Mouse (Mus musculus) left cerebral cortex, adult 18-20 months (tissue): ENCODE measurements around the gene Prrx2. TPM values are rescaled to one million over a fixed set of nuclear protein-coding genes. Genes with fewer than 3 reads are reported as not detected.
A peak's percentile ranks its signal among the peaks of the same experiment; 100 is the strongest.

Experiments
- DNase-seq, 2 experiments: peaks; one replicate each; pipeline ENCODE4 v3.0.0; 2021 to 2022; ENCODE audit warnings: low spot score in 2 of 2, mixed read lengths in 1 of 2
- total RNA-seq, 2 experiments: library from RNA; stranded (reverse); gene quantifications; 2 replicates each; pipeline ENCODE4 v1.2.3; 2021

The Prrx2 gene
- total RNA-seq, 2 experiments from 2014 or later = 2.1 to 2.8 TPM

DNA sequence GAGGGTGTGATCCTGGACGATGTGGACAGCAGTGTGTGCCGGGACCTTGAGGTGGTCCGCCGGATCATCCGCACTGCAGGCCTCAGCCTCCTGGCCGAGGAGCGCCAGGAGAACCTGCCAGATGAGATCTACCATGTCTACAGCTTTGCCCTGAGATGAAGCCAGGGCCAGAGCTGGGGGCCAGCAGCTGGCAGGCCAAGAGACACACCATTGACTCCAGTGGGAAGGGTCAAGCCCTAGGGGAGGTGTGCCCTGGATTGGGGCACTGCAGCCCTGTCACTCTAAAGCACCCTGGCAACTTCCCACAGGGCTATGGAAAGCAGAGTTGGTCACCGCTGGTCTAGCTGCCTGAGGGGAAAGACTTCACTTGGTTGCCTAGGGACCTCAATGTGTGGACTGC is 12.3 kb upstream of the Prrx2 start:
- no peak for DNase-seq

DNA sequence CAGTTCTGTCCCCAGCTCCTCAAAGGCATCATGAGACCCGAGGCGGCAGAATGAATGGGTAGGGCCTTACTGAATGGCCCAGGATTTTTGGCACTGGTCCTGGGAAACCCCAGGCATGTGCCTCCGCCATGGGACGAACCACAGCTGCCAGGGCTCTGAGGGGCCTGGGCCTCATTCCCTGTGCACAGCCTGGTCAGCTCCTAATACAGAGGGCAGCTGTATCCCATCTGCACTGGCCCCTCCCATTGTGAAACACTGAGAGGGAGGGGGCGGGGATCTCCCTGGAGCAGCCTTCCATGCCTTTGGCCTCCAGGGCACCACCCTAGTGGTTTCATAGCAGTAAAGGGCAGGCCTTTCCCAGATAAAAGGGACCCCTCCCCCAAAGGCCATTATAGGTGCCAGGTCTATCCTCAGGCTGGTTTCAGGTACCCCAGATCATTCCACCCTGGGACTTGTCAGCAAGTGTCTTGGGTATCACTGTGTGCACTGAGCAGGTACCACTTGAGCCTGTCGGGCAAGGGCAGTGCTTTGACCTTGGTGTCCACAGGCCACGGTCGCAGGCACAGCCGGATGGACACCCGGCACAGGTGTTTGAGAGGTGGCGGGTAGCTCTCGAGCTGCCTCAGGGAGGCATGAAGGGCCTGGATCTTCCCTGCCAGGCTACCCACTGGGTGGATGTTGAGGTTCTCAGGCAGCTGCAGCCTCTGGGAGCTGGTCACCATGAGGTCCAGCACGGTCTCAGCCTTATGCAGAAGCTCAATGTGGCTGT is 11.2 kb upstream of the Prrx2 start:
- DNase-seq = no peak

DNA sequence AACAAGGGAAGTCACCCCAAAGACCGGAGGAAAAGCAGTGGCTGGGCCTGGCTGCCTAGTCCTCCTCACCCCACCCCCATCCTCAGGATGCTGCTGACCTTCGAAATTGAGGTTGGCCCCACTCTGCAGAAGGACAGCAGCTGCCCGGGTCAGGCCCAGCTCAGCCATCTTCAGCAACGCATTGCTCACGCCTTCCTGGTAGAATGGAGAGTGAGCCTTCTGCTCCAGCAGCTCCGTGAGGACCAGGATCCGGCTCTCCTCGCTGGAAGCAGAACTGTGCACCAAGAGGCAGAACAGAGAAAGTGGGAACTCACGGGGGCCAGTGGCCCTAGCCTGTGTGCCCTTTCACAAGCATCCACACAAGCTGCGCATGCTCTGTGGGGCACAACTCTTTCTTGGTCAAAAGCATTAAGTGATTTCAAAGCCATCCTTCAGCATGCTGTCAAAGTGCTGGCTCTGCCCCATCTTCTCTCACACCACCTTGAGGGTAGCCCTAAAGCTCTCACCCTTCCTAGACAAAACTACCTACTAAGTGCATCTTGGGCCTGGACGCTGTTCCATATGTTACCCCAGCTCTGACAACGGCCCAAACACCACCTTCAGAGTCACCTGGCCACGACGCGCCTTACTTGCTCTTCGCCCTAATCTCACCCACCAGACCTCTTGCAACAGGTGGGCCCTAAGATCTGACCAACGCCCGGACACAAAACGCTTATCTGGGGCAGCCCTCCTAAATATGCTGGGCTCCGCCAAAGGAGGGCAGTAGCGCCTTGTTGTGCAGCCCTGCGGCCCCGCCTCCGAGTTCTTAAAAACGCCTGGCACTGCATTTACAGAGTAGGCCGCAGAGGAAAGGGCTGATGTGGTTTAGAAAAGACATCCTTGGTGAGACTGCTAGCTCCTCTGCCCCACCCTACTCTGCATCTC is 7.7 kb upstream of the Prrx2 start:
- DNase-seq = peak; percentile 41 to 42

DNA sequence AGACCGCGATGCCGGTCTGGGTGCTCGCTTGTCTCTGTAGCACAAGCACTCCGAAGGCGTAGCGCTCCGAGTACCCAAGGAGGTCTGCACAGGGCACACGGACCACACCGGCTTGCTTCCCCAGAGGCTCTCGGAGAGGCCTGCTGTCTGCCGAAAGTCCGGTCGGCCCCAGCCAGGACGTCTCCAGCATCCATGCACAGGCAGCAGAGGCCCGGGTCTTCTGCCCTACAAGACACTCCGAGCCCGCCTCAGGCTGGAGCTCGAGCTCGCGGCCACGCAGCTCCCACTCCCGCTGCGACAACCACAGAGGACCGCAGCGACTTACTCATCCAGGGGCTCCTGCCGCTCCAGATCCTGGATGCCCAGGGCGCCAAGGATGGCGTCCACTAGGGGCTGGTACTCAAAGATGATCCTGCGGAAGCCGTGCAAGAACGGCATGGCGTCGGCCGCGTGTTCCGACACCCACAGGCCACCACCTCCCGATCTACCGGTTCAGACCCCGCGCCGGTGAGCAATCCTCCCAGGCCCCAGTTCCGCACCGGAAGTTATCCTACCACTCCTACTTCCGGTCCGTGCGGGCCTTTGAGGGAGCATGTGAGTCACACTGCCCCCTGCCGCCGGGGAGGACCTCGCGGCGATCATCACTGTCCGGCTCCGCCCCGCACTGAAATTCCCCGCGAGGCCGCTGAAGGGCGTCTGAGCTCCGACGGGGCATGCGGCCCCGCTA is 6.9 kb upstream of the Prrx2 start:
- peak; percentile 95 to 99 for DNase-seq

DNA sequence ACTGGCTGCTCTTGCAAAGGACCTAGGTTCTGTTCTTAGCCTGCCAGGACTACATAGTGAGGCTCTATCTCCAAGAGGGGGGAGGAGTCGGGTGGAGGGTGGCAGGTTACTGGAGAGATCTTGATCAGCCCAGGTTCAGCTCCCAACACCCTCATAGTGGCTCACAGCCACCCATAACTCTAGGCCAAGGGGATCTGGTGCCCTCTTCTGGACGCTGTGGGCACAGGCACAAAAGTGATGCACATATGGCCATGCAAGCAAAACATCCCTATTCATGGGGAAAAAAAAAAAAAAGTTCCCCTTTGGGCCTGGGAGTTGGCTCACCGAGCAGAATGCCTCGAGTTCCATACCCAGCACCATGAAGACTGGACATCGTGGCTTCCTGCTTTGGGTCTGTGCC is 5.5 kb upstream of the Prrx2 start:
- no peak for DNase-seq

DNA sequence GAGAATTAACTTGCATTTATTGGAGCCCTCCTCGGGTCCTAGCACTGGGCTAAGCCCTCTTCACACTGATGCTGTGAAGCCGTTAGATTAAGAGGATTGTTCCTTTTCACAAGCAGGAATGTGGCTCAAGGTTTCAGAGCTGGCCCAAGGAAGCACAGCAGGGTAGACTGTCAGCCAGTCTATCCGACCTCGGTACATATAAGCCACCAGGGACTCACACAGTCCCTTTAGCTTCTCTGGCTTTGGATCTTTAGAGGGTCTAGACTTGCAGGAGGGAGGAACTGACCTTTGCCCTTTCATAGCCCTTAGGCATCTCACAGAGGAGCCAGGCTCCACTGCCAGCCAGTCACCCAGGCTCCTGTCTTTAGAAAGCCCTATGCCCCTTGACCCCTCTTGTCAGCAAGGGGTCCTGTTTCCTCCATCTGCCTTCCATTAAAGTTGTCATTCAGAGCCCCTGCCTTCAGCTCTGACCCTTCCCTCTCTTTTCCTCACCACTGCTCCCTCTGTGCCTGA is 4.4 kb upstream of the Prrx2 start, which contains the start of gene Asb6:
Gene Asb6, minus strand, starts transcription at position 51 of the 513 bp plus-strand sequence.
- DNase-seq = no peak

DNA sequence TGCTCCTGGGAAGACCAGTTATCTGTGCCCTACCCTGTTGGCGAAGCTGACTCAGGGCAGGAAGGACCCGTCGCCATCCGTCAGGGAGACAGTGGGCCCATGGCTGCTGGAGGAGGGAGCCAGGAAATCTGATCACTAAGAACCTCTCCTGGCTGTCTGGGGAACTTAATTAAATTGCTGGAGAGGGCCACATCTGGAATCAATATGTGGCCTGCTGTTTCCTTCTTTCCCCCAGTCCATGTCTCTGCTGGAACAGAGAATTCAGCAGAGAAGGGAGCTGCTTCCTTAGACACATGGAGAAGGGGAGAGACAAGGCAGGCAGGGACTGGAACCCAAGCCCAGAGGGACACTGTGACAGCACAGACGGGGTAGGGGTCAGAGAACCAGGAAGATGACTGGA is 1.1 kb upstream of the Prrx2 start:
- no peak for DNase-seq

DNA sequence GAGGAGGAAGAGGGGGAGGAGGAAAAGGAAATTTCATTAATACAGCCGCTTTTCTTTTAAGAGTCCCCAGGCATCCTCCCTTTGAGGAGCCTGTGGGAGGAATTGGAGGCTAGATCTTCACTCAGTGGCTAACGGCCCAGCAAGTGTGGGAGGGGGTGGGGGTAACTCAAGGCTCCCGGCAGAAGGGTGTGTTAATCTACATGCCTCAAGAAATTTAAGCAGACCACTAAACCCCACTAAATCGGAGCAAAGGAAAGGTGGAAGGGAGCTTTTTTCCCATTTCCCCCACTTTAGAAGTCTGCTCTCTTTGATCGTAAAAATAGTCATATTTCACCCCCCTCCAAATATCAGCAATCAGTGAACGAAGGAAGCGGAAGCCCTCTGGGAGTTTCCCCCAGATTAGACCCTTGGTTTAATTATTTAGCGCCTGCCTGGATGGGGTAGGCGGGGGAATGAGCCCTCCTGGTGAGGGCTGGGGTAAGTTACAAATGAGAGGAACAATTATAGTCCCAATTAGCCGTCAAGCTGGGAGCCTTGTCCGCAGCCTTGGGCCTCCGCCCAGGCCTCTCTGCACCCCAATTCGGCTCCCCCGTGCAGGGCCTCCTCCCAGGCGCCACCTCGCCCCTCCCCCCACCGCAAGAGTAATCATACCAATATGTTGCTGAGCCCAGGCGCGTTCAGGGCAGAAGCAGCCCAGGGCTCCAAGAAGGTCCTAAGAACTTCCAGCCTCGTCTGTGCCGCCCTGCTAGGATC is 1.6 kb downstream of the Prrx2 start:
- DNase-seq = no peak

DNA sequence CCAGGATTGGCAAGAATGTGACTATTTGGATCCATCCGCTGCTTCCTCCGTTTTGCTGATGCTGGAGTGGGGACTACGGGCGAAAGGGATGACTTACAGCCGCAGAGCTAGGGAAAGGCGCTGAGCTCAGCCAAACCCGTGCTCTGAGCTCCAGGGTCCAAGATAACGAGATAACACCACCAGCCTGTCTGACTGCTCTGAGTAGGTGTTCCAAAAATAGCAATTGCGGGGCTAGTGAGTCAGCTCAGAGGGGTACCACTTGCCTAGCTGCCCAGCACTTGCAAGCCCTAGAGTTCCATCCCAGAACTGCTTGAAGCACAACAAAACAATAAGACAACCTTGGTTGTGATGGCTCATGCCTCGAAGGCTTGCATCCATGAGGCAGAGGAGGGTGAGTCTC is 7.8 kb downstream of the Prrx2 start:
- DNase-seq = no peak

DNA sequence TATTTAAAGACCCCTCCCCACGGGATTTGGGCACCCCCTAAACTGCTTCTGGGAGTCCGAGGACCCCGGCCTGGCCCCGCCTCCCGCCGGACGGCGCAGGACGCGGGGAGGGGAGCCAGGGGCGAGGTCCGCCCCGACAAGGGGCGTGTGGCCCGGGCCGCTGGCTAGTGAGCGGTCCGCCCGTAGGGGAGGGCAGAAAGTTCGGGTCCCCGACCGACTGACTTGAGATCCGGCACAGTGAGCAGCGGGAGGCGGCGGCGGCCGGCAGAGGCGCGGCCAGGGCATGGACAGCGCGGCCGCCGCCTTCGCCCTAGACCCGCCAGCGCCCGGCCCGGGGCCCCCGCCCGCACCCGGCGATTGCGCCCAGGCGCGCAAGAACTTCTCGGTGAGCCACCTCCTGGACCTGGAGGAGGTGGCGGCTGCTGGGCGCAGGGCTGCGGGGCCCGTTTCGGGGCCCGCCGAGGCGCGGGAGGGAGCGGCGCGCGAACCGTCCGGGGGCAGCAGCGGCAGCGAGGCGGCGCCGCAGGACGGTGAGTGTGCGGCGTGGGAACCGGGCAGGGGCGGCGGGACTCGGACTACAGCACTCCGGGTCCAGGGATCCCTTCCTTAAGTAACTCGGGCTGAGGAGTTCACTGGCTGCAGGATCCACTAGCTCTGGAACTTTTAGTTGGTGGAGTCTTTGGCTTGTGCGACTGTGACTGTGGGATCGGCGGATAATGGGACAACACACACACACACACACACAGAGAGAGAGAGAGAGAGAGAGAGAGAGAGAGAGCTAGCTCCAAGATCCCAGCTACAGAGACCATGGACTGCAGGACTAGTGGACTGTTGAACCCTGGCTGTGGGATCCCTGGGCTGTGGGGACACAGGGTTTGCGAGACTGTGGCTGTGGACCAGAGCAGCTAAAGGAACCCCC is 10.6 kb downstream of the Prrx2 start:
- no peak for DNase-seq

DNA sequence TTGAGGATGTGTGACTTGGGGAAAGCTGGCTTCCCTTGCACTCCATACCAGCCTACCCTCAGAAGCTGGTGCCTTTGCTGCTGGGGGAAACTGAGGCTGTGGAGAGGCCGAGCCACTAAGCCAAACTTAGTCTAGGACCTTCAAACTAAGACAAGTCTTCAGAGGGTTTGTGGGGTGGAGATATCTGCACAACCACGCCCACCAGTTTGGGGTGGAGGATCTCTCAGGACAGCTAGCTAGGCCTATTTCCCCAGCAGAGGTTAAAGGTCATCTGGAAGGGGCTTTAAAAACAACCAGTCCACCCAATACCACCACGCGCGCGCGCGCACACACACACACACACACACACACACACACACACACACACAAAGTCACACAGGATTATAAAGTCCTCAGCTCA is 11.5 kb downstream of the Prrx2 start:
- no peak for DNase-seq

DNA sequence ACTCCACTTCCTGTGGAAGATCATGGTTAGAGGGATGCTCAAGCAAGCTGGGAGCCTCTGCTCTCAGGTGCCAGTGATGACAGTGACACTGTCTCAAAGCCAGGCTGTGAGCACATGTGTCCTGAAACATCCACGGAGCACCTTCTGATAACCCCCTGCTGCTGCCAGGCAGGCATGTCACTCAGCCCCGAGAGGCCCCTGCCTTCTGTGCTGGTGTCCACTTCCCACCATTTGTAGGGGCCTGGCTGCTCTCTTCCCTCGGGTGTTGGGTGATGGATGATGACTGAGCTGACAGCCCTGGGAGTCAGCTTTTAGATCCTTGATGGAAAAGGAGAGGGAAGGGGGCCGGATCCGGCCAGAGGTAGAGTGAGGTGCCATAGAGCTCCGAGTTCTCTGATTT is 12.0 kb downstream of the Prrx2 start:
- no peak for DNase-seq

DNA sequence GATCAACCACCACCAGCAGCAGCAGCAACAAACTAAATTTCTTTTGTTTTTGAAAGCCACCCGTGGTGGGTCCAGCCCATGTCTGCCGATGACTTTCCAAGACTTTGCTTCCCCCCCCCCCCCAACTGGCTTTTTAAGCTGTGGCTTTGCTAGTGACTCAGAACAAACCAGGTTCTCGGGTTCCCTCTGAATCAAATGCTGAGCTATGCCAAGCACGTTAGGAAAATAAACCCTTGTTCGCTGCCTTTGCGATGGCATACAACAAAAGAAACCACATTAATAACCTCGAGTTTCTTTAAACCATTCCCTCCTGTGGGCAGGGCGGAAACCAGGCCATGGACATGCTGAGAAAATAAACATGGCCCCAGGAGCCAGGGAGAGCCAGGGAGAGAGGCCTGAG is 13.4 kb downstream of the Prrx2 start:
- no peak for DNase-seq

DNA sequence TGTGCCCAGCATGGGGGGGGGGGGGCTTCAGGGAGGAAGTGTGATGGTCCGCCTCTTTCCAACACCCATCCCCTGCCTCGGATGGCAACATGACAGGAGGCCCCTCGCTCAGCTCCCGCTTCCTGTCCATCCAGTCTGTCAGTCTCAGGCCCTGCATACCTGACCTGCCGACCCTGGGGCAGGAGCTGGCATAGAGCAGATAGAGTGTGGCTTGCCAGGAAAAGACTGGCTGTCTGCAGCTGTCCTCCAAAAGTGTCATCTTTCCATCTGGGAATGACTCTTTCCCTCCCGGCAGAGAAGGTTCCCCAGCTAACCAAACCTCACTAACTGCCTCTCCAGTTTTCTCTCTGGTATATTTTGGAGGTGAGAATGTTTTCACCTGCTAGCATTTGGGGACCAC is 15.8 kb downstream of the Prrx2 start:
- no peak for DNase-seq

DNA sequence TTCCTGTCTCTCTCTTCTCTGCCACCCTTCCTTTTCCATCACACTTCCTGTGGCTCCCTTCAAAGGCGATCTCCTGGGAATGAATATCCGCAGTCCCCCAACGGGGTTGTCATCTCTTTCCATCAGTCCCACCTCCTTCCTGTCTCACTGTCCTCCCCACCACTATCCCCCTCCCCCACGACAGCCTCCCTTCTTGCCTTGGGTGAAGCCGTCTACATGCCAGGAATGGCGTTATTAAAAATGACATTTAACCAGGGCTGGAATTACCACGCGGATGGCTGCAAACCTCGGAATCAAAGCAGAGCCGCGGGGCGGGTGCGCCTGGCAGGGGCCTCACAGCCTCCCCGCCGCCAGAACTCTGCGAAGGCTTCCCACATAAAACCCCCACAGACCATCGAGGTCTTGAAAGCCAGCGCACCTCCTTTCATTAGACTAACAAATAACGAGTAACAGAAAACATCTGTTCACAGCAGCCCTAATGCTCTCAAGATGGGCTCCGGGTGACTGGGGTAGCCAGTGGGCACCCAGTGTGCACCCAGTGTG is 18.1 kb downstream of the Prrx2 start:
- no peak for DNase-seq

DNA sequence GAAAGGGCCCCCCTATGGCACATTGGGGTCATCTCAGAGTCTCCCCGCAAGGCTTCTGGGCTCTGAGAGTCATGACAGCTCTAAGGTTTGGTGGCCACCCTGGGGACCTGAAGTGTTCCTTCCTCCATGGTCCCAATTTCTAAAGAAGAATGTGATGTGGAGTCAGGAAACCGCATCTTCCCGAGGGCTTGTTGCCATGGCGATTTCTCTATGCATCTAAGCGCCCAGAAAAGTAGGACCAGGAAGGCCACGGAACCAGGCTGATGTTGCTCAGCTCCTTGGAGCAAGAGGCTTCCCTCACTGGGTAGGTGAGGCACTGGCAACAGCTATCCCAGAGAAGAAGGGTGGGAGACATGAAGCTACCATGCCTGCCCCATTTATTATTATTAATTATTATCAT is 22.3 kb downstream of the Prrx2 start:
- no peak for DNase-seq

DNA sequence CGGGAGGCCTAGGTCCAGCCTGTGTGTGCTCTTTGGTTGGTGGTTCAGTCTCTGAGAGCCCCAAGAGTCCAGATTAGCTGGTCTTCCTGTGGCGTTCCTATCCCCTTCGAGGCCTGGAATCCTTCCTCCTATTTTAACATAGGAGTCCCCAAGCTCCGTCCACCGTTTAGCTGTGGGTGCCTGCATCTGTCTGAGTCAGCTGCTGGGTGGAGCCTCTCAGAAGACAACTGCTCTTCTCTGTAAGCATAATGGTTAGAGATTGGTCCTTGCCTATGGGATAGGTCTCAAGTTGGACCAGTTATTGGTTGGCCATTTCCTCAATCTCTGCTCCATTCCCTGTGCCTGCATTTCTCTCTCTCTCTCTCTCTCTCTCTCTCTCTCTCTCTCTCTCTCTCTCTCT is 25.0 kb downstream of the Prrx2 start:
- no peak for DNase-seq

DNA sequence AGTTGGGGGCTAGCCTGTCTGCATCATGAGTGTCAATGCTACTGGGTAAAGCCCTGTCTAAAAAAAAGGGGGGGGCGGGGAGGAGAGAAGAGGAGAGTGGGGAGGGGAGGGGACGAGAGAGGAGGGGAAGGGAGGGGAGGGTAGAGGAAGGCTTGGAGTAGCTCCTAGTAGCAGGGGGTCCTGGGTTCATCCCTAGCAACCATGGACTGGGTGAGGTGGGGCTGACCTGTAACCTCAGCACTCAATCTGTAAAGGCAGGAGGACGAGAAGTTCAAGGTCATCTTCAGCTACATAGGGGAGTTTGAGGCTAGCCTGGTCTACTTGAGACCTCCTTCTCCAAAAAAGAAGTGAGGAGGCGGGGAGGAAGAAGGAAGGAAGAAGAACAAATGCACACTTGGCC is 27.3 kb downstream of the Prrx2 start:
- no peak for DNase-seq

DNA sequence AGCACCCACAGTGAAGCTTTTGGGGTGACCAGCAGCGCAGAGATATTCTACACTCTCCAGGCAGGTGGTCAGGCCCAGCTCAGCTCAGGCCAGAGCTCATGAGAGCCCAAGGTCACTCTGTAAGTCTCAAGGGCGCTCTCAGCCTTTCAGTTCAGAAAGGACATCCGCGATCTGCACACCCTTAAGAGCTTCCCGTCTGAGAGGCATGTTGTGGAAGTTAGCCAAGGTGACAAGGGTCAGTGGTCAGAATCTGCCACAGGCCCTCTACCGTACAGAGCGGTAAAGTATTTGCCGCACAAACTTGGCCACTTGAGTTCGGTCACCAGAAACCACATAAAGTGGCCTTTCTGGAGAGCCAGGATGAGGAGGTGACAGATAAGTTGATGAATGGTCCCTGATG is 28.8 kb downstream of the Prrx2 start:
- no peak for DNase-seq
